Mouse (Mus musculus) layer of hippocampus, postnatal 14 days (tissue): Measurements from ENCODE around the gene Cacng8. TPM values are rescaled to one million over a fixed set of nuclear protein-coding genes. Genes with fewer than 3 reads are reported as not detected.

Source experiments
- DNase-seq, 2 experiments: peaks; one replicate each; pipeline ENCODE4 v3.0.0; 2021 to 2022; ENCODE audit warnings: low spot score in 2 of 2, mixed read lengths in 1 of 2
- total RNA-seq, 2 experiments: library from RNA; stranded (reverse); gene quantifications; 2 replicates each; pipeline ENCODE4 v1.2.3; 2021

The Cacng8 gene
- total RNA-seq, 2 experiments from 2014 or later = 388 to 402 TPM

DNA sequence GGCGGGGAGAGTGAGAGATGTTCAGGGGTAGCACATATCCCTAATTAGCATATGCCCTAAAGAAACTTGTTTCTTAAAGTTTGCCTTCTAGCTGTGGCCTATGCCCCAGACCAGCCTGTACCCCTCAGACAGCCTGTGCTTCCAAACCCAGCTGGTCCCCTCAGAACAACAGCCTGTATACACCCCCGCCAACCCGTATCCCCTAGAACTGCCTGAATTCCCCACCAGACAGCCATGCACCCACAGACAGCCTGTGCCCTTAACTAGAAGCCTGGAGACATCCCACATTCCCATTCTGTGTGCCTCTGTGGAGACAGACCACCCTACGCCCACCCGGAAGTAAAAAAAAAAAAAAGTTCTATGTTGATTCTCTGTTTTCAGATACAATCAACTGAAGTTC, 34.7 kb downstream of the Cacng8 start:
- peak; percentile 63 to 89 for DNase-seq

DNA sequence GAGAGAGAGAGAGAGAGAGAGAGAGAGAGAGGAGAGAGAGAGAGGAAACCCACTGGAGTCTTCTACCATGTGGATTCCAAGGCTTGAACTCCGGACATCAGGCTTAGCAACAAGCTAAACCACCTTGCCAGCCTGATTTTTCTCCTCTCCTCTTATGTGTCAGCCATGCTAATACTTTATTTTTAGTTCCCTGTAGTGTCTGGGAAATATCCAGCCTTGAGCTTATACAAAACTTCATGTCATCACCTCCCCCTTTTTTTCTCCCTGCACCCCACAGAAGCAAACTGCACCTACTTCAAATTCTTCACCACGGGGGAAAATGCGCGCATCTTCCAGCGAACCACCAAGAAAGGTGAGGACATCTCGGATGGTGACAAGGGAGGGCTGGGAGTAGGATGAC, 39.7 kb downstream of the Cacng8 start:
- no peak for DNase-seq

DNA sequence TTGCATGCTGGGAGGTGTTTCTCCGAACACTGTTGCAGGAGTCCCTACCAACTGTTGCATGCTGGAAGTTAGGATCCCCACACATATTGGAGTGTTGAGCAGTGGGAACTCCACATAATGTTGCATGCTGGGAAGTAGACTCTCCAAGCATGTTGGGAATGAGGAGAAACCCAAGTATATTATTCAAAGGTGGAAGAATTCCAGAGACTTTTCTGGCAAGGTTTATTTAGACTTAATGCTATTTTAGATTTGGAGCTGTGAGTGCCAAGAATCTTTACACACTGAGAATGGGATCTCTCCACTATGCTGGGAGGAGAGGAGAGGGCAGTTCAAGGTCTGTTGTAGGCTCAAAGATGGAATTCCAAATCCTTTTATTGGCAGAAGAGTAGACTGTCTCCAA, 41.6 kb downstream of the Cacng8 start:
- DNase-seq = no peak

DNA sequence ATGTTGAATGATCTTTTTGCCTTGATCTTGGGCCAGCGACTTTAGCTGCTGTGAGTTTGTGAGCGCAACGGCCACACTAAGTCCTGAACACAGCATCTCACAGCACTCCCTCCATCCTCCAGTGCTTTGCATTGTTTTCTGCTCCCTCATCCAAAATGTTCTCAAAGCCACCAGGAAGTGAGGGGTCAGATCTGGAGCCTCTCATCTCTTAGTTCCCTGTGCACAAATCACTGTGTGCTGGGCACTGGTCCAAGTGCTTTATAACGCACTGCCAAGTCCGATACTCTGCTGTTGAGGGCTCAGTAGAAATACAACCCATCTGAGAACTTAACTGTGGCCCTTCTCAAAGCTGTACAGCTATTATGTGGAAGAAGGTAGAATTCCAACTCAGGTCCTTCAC, 47.5 kb downstream of the Cacng8 start:
- no peak for DNase-seq

DNA sequence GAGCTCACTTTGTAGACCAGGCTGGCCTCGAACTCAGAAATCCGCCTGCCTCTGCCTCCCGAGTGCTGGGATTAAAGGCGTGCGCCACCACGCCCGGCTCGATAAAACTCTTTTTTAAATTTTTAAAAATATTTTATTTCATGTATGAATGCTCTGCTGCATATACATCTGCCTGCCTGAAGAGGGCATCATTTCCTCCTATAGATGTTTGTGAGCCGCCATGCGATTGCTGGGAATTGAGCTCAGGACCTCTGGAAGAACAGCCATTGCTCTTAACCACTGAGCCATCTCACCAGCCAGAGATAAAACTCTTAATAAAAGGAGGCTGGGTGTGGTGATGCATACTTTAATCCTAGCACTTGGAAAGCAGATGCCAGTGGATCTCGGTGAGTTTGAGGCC, 49.5 kb downstream of the Cacng8 start:
- DNase-seq = no peak

DNA sequence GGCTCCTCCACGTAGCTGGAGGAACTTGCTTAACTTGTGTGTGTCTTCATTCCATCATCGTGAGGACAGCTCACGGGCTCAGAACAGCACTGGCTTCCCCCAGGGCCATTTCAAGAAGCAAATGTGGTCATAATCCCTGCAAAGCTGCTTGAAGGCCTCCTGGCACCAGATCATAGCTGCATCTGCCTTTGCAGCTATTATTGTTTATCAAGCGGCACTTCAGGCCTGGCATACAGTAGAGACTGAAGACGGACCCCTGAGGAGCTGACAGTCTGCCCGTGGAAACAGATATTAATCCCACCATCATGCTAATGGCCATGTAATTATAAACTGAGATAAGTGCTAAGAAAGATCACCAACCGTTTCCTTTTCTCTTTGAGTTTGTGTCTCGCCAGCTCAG, 50.0 kb downstream of the Cacng8 start:
- no peak for DNase-seq

DNA sequence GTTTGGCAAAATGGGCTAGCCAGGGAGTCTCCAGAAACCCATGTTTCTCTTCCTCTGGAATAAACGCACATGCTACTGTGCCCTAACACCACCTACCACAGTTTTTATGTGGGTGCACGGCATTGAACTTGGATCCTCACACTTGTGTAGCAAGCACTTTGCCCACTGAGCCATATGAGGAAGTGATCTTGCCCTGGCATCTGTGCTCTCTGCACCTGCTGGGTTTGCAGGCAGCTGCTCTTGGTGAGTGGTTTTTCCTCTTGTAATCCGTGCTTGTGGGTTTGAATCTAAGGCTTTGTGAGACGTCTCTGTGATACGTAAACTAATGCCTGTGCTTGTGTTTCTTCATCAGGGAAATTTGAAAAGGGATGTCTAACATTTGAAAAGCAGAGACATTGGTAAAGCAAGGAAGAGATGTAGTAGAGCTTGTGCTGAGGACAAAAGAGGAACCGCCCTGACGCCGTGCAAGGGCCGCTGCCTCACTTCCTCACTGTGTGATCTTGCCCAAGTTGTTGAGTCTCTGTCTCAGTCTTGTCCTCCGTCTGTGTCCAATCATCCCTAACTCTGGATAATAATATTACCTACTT, 52.1 kb downstream of the Cacng8 start:
- no peak for DNase-seq

DNA sequence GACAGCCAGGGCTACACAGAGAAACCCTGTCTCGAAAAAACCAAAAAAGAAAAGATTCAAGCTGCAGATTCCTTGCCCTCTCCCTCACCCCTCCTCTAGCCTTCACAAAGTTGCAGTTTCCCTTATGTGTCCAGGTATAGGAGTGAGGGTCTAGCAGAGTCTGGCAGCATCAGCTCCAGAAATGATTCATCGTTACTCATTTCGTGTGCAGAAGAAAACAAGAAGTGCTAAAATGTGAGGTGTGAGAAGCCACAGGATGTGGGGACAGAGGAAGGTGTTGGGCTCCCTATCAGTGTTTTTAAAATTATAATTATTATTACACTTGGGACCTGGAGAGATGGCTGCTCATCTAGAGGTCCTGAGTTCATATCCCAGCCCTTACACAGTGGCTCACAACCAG, 54.2 kb downstream of the Cacng8 start:
- DNase-seq = no peak

DNA sequence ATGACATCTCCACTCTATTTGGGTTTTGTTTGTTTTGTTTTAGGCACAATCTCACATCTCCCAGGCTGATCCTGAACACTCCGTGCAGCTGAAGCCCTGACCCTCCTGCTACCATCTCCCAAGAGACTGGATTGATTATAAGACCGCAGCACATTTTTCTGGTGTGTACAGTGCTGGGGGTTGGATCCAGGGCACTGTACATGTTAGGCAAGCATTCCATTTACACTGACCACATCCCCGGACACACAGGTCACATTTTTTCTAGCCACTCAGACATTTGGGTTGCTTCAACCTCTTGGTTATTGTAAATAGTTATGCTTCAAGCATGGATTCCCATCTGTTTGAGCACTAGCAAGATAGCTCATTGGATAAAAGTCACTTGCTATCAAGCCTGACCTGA, 56.1 kb downstream of the Cacng8 start:
- no peak for DNase-seq

DNA sequence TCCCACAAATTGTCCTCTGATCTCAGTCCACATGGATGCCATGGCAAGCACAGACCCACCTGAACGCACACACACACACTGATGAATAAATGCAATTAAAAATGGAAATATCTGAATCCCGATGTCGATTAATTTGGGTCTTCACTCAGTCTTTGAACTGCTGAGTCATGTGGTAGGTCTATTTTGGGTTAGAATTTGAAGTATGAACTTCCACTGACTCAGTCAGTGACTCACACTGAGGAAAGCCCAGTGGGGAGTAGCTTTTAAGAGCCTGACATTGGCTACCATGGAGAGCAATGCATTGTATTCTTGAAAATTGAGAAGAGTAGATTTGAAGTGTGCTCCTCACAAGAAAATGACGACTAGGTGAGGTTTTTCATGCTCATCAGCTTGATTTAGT, 56.5 kb downstream of the Cacng8 start:
- DNase-seq = no peak

DNA sequence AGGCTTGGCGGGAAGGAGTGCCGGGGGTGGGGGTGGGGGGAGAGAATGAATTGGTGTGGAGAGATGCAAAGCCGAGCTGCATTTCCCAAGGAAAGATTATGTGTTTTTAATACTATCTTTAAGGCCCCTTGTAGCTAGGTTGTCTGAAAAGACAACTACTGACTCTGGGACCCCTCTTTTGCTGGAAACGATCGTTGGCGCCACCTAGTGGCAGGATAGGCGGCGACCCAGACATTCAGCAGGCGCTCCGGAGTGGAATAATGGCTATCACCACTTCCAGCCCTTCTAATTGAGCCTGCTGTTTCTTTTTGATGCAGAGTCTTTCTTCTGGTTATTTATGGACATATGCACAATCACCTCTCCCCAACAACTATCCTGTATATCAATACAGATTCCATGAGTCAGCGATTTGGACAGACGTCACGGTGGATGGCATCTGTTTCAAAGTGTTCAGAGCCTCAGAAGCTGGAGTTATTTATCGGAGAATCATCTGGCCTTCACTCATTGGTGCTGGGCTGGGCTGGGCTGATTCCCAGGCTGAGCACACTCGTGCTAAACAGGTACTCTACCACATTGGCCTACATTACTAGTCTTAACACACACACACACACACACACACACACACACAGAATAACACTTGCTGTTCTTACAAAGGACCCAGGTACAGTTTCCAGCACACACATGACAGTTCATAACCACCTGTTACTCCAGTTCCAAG, 58.4 kb downstream of the Cacng8 start:
- DNase-seq = peak; percentile 82 to 86

DNA sequence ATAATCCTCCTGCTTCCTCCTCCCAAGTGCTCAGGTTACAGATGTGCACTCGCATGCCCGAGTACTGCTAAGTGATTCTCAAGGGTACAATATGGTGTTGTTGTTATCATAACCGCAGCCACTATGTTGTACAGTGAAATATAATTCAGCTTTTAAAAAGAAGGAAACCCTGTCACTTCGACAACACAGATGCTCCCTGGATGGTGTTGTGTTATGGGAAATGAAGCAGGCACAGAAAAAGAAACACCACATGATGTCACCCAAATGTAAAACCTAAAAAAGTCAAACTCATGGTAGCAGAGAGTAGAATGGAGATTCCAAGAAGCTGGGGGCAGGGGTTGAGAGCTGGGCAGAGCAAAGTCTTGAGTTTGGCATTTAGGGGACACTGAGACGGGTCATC, 60.2 kb downstream of the Cacng8 start:
- DNase-seq = no peak

DNA sequence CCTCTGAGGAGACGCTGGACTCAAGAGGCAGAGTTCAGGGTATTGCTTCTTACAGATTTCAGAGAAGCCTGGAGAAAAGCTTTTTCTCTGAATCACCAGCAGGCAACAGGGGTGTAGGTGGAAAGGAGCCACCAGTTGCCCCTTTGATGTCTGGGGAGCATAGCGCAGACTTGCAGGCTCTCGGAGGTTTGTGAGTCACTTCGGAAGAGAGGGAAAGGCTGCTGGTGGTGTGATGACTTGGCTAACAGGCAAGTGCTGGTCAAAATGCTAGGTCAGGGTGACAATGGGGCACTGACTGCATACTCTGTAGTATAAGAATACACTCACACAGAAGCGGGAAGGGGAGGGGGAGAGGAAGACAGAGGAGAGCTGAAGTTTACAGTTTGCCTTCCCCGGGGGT, 60.7 kb downstream of the Cacng8 start:
- DNase-seq = no peak

DNA sequence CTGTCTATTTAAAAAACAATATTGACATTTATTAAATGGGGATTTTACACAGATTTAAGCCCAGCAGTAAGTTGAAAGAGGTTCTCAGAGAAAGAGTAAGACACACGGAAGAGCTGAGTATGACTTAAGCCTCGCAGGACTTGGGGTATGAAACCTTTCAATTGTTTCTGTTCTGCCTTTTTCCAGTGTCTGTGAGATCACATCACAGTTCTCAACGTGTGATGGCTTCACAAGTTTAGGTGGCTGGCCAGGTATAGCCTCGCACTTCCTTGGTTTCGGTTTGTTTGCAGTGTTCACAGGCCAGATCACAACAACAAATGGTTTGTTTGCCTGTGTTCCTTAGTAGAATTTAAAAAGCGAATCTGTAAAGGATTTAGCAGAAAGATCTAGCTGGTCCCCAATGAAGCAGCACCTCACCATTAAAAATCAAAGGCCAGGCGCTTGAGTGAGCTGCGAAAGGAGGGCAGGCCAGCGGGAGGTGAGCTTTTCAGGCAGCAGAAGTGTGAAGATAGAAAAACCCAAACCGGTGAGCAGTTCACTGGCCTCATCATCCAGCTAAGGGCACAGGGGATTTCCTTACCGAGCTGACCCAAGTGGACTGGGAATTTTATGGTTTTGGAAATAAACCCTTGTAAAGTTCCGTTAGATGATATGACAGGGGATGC, 62.5 kb downstream of the Cacng8 start:
- DNase-seq = no peak

DNA sequence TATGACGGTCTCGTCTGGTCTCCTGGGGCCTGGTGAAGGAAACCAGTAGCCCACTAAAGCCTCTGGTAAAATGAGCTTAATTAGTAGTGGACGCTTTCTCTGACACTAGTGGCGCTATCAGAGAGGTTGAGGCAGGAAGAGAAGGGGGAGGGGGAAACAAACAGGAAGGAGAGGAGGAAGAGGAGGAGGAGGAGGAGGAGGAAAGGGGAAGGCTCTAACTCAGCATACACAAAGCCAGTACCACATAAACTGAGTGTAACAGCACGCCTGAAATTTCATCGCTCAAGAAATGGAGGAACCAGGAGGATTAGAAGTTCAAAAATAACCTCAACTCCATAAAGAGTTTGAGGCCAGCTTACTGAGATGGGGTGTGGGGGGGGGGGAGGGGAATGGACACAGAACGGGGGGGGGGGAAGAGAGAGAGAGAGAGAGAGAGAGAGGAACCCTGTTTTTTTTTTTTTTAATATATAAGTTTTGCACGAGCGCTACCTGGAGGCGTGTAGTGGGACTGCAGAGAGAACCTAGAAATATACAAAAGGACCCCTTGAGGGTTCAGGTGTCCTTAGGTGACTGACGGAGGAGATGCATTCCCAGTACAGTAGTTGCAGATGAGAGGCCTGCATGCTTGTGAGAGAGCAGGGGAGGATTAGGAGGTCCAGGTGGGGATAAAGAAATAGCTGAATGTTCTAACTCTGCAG, 63.2 kb downstream of the Cacng8 start:
- DNase-seq = no peak

DNA sequence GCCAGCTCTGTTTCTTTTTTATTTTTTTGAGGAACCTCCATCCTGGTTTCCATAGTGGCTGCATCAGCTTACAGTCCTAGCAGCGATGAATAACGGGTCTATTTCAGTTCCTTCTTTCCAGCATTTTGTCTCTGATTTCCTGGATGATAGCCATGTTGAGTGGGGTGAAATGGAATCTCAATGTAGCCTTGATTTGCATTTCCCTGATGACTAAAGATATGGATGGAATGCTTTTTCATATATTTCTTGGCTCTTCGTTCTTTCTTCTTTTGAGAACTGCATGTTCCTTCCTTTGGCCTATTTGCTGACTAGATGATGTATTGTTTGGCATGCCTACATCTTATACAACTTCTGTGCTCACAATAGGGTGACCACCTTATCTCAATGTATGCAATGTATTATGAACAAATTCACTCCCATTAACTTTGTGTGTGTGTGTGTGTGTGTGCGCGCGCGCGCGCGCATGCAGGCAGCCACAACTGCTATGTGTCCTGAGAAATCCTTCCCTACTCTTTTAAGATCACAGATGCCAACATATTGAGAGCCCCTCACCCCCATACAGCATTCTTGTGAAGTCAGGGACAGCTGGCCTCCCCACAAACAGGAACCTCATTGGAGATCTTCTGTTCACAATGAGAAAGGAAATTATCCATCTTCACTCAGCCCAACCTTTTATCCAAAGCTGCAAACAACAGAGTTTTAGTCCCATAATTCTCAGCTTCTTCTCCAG, 66.8 kb downstream of the Cacng8 start:
- DNase-seq = peak in 1 of 2 experiments; percentile 54

DNA sequence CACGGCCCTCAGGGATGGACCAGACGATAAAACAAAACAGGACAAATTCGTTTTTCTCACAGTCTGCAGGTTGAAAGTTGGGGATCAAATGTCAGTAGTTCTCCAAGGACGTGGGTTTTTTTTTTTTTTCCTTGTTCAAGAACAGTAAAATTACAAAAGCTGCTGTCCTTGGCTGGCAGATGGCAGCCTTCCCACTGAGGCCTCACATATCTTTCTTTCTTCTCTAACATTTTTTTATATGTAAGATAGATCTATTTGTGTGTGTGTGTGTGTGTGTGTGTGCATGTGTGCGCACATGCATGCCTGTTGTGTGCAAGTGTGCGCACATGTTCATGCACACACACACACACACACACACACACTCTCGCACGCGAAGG, 67.3 kb downstream of the Cacng8 start:
- no peak for DNase-seq

DNA sequence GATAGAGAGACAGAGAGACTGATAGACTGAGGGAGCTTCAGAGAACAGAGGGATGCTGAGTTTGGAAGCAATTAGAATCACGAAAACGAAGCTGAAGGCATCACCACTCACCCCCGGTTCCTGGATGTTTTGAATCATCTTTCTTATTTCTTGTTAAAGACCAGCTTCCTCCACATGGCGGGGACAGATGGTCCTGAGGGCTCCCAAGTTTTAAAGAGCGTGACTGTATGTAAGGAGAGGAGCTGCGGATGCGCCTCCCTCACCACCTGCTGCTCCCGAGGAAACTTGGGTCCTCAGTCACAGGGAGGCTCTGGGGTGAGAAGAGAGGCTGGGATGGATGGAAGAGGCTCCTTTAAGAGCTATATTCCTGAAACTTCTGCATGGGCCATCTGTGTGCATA, 69.8 kb downstream of the Cacng8 start:
- peak; percentile 44 to 79 for DNase-seq

DNA sequence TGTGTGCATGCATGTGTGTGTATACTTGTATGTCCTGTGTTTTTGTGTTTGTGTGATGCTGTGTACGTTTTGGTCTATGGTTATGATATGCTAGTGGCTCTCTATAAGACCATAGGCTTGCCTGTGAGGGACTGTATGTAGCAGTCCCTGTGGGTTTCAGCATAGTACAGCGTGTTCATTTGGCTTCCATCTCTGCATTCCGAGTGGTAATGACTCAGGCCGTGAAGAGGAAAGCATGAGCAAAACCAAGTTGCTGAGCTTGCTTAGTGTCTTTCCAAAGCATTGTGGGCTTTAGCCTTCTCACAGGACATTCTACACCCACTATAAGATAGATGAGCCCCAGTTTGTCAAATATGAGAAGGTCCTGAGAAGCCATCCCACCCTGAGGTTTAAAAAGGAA, 72.8 kb downstream of the Cacng8 start:
- no peak for DNase-seq
